Mouse (Mus musculus) CH12.LX (cell line): ENCODE data around the gene Zswim9. TPM values are rescaled to one million over a fixed set of nuclear protein-coding genes. Genes with fewer than 3 reads are reported as not detected.
A peak's percentile ranks its signal among the peaks of the same experiment; 100 is the strongest.

Source experiments
- DNase-seq: peaks from one replicate; pipeline ENCODE4 v3.0.0-alpha.2; 2013; ENCODE audit errors: extremely low read depth
- H3K27ac ChIP-seq: 2 replicates; pipeline ENCODE4 v1.5.1; 2012; ENCODE audit warnings: low read depth, mild to moderate bottlenecking, control low read depth, moderate library complexity; ENCODE audit not compliant: insufficient read depth
- H3K27me3 ChIP-seq: replicated peaks from 2 replicates; pipeline ENCODE3; 2012; ENCODE audit warnings: inconsistent platforms
- H3K36me3 ChIP-seq, 2 experiments: replicated peaks in 1 of 2; 2 replicates each; pipeline versions ENCODE3 to v1.6.1; 2012; ENCODE audit warnings: inconsistent platforms in 1 of 2, low read length in 1 of 2, mild to moderate bottlenecking in 1 of 2, mixed read lengths in 1 of 2, moderate library complexity in 1 of 2; ENCODE audit not compliant: control insufficient read depth in 1 of 2, insufficient read depth in 1 of 2
- H3K4me1 ChIP-seq, 2 experiments: 2 replicates each; pipeline ENCODE4 v1.6.1; 2012; ENCODE audit warnings: inconsistent platforms in 1 of 2, moderate library complexity in 1 of 2; ENCODE audit not compliant: insufficient read depth in 2 of 2, control insufficient read depth in 1 of 2
- H3K4me2 ChIP-seq: 2 replicates; pipeline ENCODE4 v1.6.1; 2012; ENCODE audit warnings: low read depth, mild to moderate bottlenecking, control low read depth; ENCODE audit not compliant: poor library complexity, insufficient read depth, severe bottlenecking
- H3K4me3 ChIP-seq, 3 experiments: fragments of 150-350 bp in 1 of 3; sonication (generic) in 1 of 3; replicated peaks in 1 of 3; 2 replicates each; pipeline versions ENCODE3 to v1.5.1; 2011 to 2012; ENCODE audit warnings: low read depth in 2 of 3, low read length in 2 of 3, mild to moderate bottlenecking in 2 of 3, moderate library complexity in 2 of 3, control low read depth in 1 of 3, improper control_type of control experiment in 1 of 3, inconsistent platforms in 1 of 3, mixed read lengths in 1 of 3; ENCODE audit not compliant: poor library complexity in 1 of 3
- H3K79me2 ChIP-seq: replicated peaks from 2 replicates; pipeline ENCODE4 v1.6.1; 2012; ENCODE audit warnings: mild to moderate bottlenecking, moderate library complexity; ENCODE audit not compliant: control insufficient read depth, poor library complexity, insufficient read depth, severe bottlenecking; ENCODE audit errors: extremely low read depth
- H3K9ac ChIP-seq: 2 replicates; pipeline ENCODE4 v1.6.1; 2012; ENCODE audit warnings: low read depth, mild to moderate bottlenecking, control low read depth, moderate library complexity; ENCODE audit not compliant: insufficient read depth
- H3K9me3 ChIP-seq: replicated peaks from 2 replicates; pipeline ENCODE3; 2012; ENCODE audit warnings: low read length, inconsistent platforms, mixed read lengths
- BHLHE40 ChIP-seq: IDR thresholded peaks from 2 replicates; pipeline ENCODE4 v1.6.1; 2011; ENCODE audit warnings: mild to moderate bottlenecking, low read depth, low read length, improper control_type of control experiment
- CHD1 ChIP-seq: IDR thresholded peaks from 2 replicates; pipeline ENCODE4 v1.6.1; 2012; ENCODE audit warnings: low read depth, low read length, improper control_type of control experiment, inconsistent platforms
- EP300 ChIP-seq: IDR thresholded peaks from 2 replicates; pipeline ENCODE4 v1.6.1; 2011; ENCODE audit warnings: low read length, improper control_type of control experiment
- ETS1 ChIP-seq: conservative IDR thresholded peaks from 2 replicates; pipeline ENCODE4 v1.6.1; 2012; ENCODE audit warnings: low read depth, mild to moderate bottlenecking, inconsistent platforms, low read length, improper control_type of control experiment, moderate library complexity
- GABPA ChIP-seq: IDR thresholded peaks from 2 replicates; pipeline ENCODE4 v1.6.1; 2012; ENCODE audit warnings: low read depth, low read length, improper control_type of control experiment, inconsistent platforms; ENCODE audit not compliant: insufficient replicate concordance
- KAT2A ChIP-seq: IDR thresholded peaks from 2 replicates; pipeline ENCODE4 v1.6.1; 2012; ENCODE audit warnings: low read length, improper control_type of control experiment, inconsistent platforms; ENCODE audit not compliant: insufficient replicate concordance
- MAFK ChIP-seq: IDR thresholded peaks from 2 replicates; pipeline ENCODE4 v1.6.1; 2011; ENCODE audit warnings: low read length, improper control_type of control experiment; ENCODE audit not compliant: insufficient replicate concordance
- MAZ ChIP-seq: IDR thresholded peaks from 2 replicates; pipeline ENCODE4 v1.6.1; 2012; ENCODE audit warnings: low read depth, mild to moderate bottlenecking, inconsistent platforms, low read length, improper control_type of control experiment, moderate library complexity
- MEF2A ChIP-seq: IDR thresholded peaks from 2 replicates; pipeline ENCODE4 v1.6.1; 2014; ENCODE audit warnings: low read depth, mild to moderate bottlenecking, inconsistent platforms, low read length, improper control_type of control experiment, borderline replicate concordance
- MXI1 ChIP-seq: IDR thresholded peaks from 2 replicates; pipeline ENCODE4 v1.6.1; 2011; ENCODE audit warnings: mild to moderate bottlenecking, low read depth, low read length, improper control_type of control experiment
- MYC ChIP-seq: IDR thresholded peaks from 2 replicates; pipeline ENCODE4 v1.6.1; 2011; ENCODE audit warnings: low read depth, mild to moderate bottlenecking, improper control_type of control experiment, low read length
- PAX5 ChIP-seq: IDR thresholded peaks from 2 replicates; pipeline ENCODE4 v1.6.1; 2012; ENCODE audit warnings: low read length, inconsistent platforms, mixed read lengths
- POLR2A ChIP-seq: IDR thresholded peaks from 2 replicates; pipeline ENCODE4 v1.6.1; 2011; ENCODE audit warnings: low read depth, mild to moderate bottlenecking, improper control_type of control experiment, low read length
- POLR2AphosphoS2 ChIP-seq: IDR thresholded peaks from 2 replicates; pipeline ENCODE4 v1.6.1; 2011; ENCODE audit warnings: low read depth, low read length, improper control_type of control experiment
- RCOR1 ChIP-seq: conservative IDR thresholded peaks from 2 replicates; pipeline ENCODE4 v1.6.1; 2012; ENCODE audit warnings: low read depth, mild to moderate bottlenecking, inconsistent platforms, low read length, improper control_type of control experiment
- SIN3A ChIP-seq: IDR thresholded peaks from 2 replicates; pipeline ENCODE4 v1.6.1; 2012; ENCODE audit warnings: low read length, improper control_type of control experiment, inconsistent platforms
- TCF12 ChIP-seq: IDR thresholded peaks from 2 replicates; pipeline ENCODE4 v1.6.1; 2014; ENCODE audit warnings: low read depth, mild to moderate bottlenecking, inconsistent platforms, low read length, improper control_type of control experiment
- USF2 ChIP-seq: conservative IDR thresholded peaks from 2 replicates; pipeline ENCODE4 v1.6.1; 2011; ENCODE audit warnings: low read depth, low read length, improper control_type of control experiment
- ZC3H11A ChIP-seq: IDR thresholded peaks from 2 replicates; pipeline ENCODE4 v1.6.1; 2012; ENCODE audit warnings: low read depth, mild to moderate bottlenecking, inconsistent platforms, low read length, improper control_type of control experiment
- ZKSCAN1 ChIP-seq: IDR thresholded peaks from 2 replicates; pipeline ENCODE4 v1.6.1; 2012; ENCODE audit warnings: low read depth, inconsistent platforms, low read length, improper control_type of control experiment, borderline replicate concordance
- dilution Hi-C: fragments of 300-500 bp; cut with MboI; formaldehyde crosslinking; loops from 2 replicates; pipeline ENCODE4 v1.14.3; 2020; ENCODE audit warnings: low sequenced_read_pairs; ENCODE audit not compliant: extremely low pct_unique_long_range_greater_than_20kb, extremely low pct_ligation_motif_present
- in situ Hi-C: fragments of 300-500 bp; cut with MboI; formaldehyde crosslinking; loops from 3 replicates; pipeline ENCODE4 v1.14.3; 2019; ENCODE audit warnings: low sequenced_read_pairs, low pct_ligation_motif_present, low pct_unique_long_range_greater_than_20kb, mixed read lengths
- polyA plus RNA-seq: library from polyadenylated mRNA; unstranded; fragments of >175 nt; gene quantifications from 2 replicates; pipeline ENCODE4 v1.2.1, GENCODE M21; 2012; ENCODE audit warnings: low read depth; ENCODE audit not compliant: insufficient read length
- total RNA-seq, 2 experiments: library from RNA; depleted of rRNA; stranded (reverse); fragments of 300-350 nt in 1 of 2; fragments of >200 nt in 1 of 2; gene quantifications; 2 replicates each; pipeline ENCODE4 v1.2.3; 2012 to 2014

Gene Zswim9
- total and polyA plus RNA-seq, 3 experiments = 1.3 to 5.5 (median 4.2) TPM

DNA sequence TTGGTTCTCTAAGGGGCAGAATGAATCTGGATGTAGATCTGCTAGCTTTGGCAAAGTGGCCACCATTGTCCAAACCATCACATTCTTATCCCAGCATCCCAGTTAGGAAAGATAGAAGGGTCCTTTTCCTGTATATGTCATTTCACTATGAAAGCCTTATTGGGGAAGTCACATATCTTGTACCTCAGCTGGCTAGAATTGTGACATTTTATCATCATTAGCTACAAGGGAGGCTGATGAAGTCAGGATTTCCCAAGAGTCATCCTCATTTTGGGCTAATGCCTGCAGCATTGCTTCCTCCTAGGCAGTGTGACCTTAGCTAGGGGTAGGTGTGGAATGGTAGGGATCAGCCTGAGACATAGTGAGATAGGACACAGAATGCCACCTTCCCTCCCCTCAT is 24.9 kb upstream of the Zswim9 start:
- Histone ChIP-seq H3K4me2 (no peak overlapping the region), H3K4me1 (peaks cover 2 to 18% of the 10 kb centered on the region in 2 experiments; a peak in 2 of 4 replicates), H3K4me3 (no peak overlapping the region), H3K36me3 (peaks cover 89 to 99% of the 10 kb centered on the region in 2 experiments), H3K27me3 (no peaks in the 10 kb centered on the region), H3K9me3 (no peaks in the 10 kb centered on the region), H3K9ac (no peak overlapping the region), H3K27ac (no peak overlapping the region), H3K79me2 (no peaks in the 10 kb centered on the region)
- dilution Hi-C loops = no loop called here
- no peak for DNase-seq
- TF ChIP-seq ZC3H11A = no peak
- no peak for TF ChIP-seq BHLHE40
- TF ChIP-seq SIN3A = no peak
- TF ChIP-seq MYC = no peak
- TF ChIP-seq POLR2A = no peak
- TF ChIP-seq MXI1 = no peak
- no peak for TF ChIP-seq USF2
- TF ChIP-seq RCOR1 = no peak
- TF ChIP-seq EP300 = no peak
- no peak for TF ChIP-seq ZKSCAN1
- TF ChIP-seq CHD1 = no peak
- TF ChIP-seq MAZ = no peak
- no peak for TF ChIP-seq GABPA
- TF ChIP-seq PAX5 = no peak
- TF ChIP-seq KAT2A = no peak
- TF ChIP-seq MEF2A = no peak
- no peak for TF ChIP-seq POLR2AphosphoS2
- no peak for TF ChIP-seq TCF12
- in situ Hi-C loops = no loop called here

DNA sequence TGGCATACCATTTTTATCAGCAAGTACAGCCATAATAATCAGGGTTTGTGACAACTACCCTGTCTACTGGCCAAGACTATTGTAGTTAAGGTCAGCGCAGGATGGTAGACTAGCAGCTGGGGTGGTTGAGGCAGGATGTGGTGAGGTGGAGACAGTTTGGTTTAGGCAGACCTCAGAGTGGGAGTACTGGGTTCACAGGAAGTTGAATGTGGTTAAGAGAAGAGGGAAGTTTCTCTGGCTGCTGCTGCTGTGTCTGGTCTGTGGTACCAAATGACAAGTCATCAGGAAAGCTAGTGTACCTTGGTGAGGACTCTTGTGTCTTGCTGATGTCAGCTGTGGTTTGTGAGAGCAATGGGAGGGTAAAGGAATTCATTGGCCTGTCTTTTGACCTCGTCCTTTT is 24.3 kb upstream of the Zswim9 start:
- Histone ChIP-seq H3K9me3 (no peaks in the 10 kb centered on the region), H3K4me3 (no peak overlapping the region)
- dilution Hi-C loops = no loop called here
- peak; percentile 36 for TF ChIP-seq BHLHE40
- peak; percentile 74; the same call in 1 of the 2 replicates for TF ChIP-seq MAFK
- TF ChIP-seq ETS1 = peak; percentile 37; the same call in 1 of the 2 replicates
- TF ChIP-seq ZC3H11A = no peak
- TF ChIP-seq, all 38 proteins: peak for 3
- Histone ChIP-seq H3K27me3 (no peaks in the 10 kb centered on the region), H3K4me1 (peaks cover 2 to 18% of the 10 kb centered on the region in 2 experiments; a peak in 2 of 4 replicates), H3K9ac (no peak overlapping the region), H3K4me2 (no peak overlapping the region), H3K36me3 (peaks cover 87 to 97% of the 10 kb centered on the region in 2 experiments), H3K27ac (no peak overlapping the region), H3K79me2 (no peaks in the 10 kb centered on the region)
- DNase-seq = peak; percentile 68
- in situ Hi-C loops = no loop called here
